Mouse (Mus musculus): Measurements from ENCODE around the gene Cuedc1. TPM values are rescaled to one million over a fixed set of nuclear protein-coding genes. Genes with fewer than 3 reads are reported as not detected.

The Cuedc1 gene
- total and polyA plus RNA-seq, 3 experiments, result 1.0 to 4.8 TPM; not detected in 1

DNA sequence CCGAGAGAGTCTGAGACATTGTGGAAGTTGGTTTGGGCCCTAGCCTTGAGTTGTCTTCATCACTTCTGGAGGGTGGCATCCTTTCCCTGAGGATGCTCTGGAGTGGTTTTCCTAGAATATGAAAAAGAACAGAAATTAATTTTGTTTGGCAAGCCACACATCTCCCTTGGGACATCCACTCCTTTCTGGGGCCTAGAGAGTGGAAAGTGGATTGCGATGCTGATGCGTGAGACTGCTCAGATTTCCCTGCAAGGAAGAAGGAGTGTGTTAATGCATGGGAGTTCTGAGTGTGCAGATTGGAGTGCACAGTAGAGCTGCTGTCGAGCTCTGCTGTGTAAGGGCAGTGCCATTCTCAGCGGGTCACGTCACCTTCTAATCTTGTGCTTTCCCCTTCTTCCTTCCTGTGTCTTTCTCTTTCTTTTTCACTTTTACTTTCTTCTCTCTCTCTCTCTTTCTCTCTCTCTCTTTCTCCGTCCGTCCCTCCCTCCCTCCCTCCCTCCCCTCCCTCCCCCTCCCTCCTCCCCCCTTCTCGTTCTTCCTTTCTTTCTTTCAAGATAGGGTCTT, 12.3 kb downstream of the Cuedc1 start:
- Histone ChIP-seq H3K36me3 (ENCODE audit: control insufficient read depth in 1 of 2, insufficient read depth in 2 of 2, low read length in 2 of 2) (peaks cover 0 to 11% of the 10 kb centered on the region in 2 experiments; a peak in 2 of 4 replicates), H3K4me3 (ENCODE audit: control insufficient read depth in 1 of 2, insufficient read depth in 1 of 2, low read depth in 2 of 2, low read length in 2 of 2) (no peak overlapping the region)
- TF ChIP-seq SMC3 (IDR thresholded peaks at IDR 0.05; ENCODE audit: low read depth, low read length), result no peak
- TF ChIP-seq MAZ (IDR thresholded peaks at IDR 0.05; ENCODE audit: low read depth, low read length), result no peak
- no peak for TF ChIP-seq MAFK (IDR thresholded peaks at IDR 0.05; ENCODE audit: borderline replicate concordance, low read depth, low read length)
- TF ChIP-seq KAT2A (conservative IDR thresholded peaks at IDR 0.05; ENCODE audit: low read depth, low read length), result no peak
- TF ChIP-seq SIN3A (IDR thresholded peaks at IDR 0.05; ENCODE audit: low read length), result no peak
- no peak for TF ChIP-seq RCOR1 (IDR thresholded peaks at IDR 0.05; ENCODE audit: low read depth, low read length)
- TF ChIP-seq GATA1 (IDR thresholded peaks at IDR 0.05; ENCODE audit: low read depth, low read length), result no peak
- TF ChIP-seq ETS1 (IDR thresholded peaks at IDR 0.05; ENCODE audit: low read depth, low read length), result no peak
- no peak for TF ChIP-seq RAD21 (IDR thresholded peaks at IDR 0.05; ENCODE audit: low read depth, low read length)

GRCm38 (mm10) chr11:88112078-88112477, 14.2 kb downstream of the Cuedc1 start:
- no peaks in the 10 kb centered on the region for H3K4me1 ChIP-seq (ENCODE audit: control insufficient read depth in 1 of 2, insufficient read depth in 2 of 2, low read length in 2 of 2)
- no peaks in the 10 kb centered on the region; a peak in 1 of 4 replicates for H3K27me3 ChIP-seq (ENCODE audit: control insufficient read depth in 1 of 2, insufficient read depth in 2 of 2, low read length in 2 of 2)
- H3K4me3 ChIP-seq (ENCODE audit: control insufficient read depth in 1 of 2, insufficient read depth in 1 of 2, low read depth in 2 of 2, low read length in 2 of 2), result no peak overlapping the region
- no peak for DNase-seq (ENCODE audit: low read depth, low spot score)
- no peak overlapping the region for H3K27ac ChIP-seq (ENCODE audit: control insufficient read depth, low read depth, low read length)
- TF ChIP-seq EP300 (IDR thresholded peaks at IDR 0.05; ENCODE audit: low read depth in 1 of 2, low read length in 2 of 2), result no peak
- no peak for TF ChIP-seq JUND (IDR thresholded peaks at IDR 0.05; ENCODE audit: low read depth, low read length)
- no peak for TF ChIP-seq MAZ (IDR thresholded peaks at IDR 0.05; ENCODE audit: low read depth, low read length)
- TF ChIP-seq GABPA (IDR thresholded peaks at IDR 0.05; ENCODE audit: low read depth, low read length), result no peak
- no peak for TF ChIP-seq UBTF (IDR thresholded peaks at IDR 0.05; ENCODE audit: borderline replicate concordance, insufficient read depth, low read depth, low read length)
- no peak for TF ChIP-seq USF2 (IDR thresholded peaks at IDR 0.05; ENCODE audit: borderline replicate concordance in 1 of 2, insufficient read depth in 1 of 2, low read depth in 1 of 2, low read length in 2 of 2)
- no peak for TF ChIP-seq TBP (IDR thresholded peaks at IDR 0.05; ENCODE audit: low read depth, low read length)
- no peak for TF ChIP-seq HCFC1 (IDR thresholded peaks at IDR 0.05; ENCODE audit: low read depth, low read length)
- TF ChIP-seq SMC3 (IDR thresholded peaks at IDR 0.05; ENCODE audit: low read depth, low read length), result no peak
- no peak for TF ChIP-seq NELFE (IDR thresholded peaks at IDR 0.05; ENCODE audit: low read depth, low read length)
- no peak for TF ChIP-seq TCF12 (IDR thresholded peaks at IDR 0.05; ENCODE audit: low read depth, low read length)
- TF ChIP-seq MXI1 (IDR thresholded peaks at IDR 0.05; ENCODE audit: low read depth, low read length), result no peak
- no peak for TF ChIP-seq USF1 (IDR thresholded peaks at IDR 0.05; ENCODE audit: low read depth, low read length)
- no peak for TF ChIP-seq ELF1 (IDR thresholded peaks at IDR 0.05; ENCODE audit: low read depth, low read length)
- TF ChIP-seq MAX (IDR thresholded peaks at IDR 0.05; ENCODE audit: low read length), result no peak
- no peak for TF ChIP-seq TAL1 (IDR thresholded peaks at IDR 0.05; ENCODE audit: low read length)
- TF ChIP-seq SIN3A (IDR thresholded peaks at IDR 0.05; ENCODE audit: low read length), result no peak
- TF ChIP-seq ZC3H11A (IDR thresholded peaks at IDR 0.05; ENCODE audit: low read depth, low read length), result no peak
- TF ChIP-seq POLR2AphosphoS5 (IDR thresholded peaks at IDR 0.05; ENCODE audit: borderline replicate concordance, low read depth, low read length), result no peak
- no peaks in the 10 kb centered on the region for H3K9me3 ChIP-seq (replicated peaks; ENCODE audit: insufficient read depth, low read length)
- no peak overlapping the region for H3K9ac ChIP-seq (ENCODE audit: control insufficient read depth, low read depth, low read length, poor library complexity, severe bottlenecking)
- no peaks in the 10 kb centered on the region for H3K79me2 ChIP-seq (ENCODE audit: control insufficient read depth, insufficient read depth, low read length, poor library complexity)
- no peaks in the 10 kb centered on the region for H3K36me3 ChIP-seq (ENCODE audit: control insufficient read depth in 1 of 2, insufficient read depth in 2 of 2, low read length in 2 of 2)

More for the DNA sequence above, 12.3 kb downstream of the Cuedc1 start:
- no peak for DNase-seq (ENCODE audit: low read depth, low spot score)
- no peaks in the 10 kb centered on the region for H3K9me3 ChIP-seq (replicated peaks; ENCODE audit: insufficient read depth, low read length)
- H3K27me3 ChIP-seq (ENCODE audit: control insufficient read depth in 1 of 2, insufficient read depth in 2 of 2, low read length in 2 of 2), result no peaks in the 10 kb centered on the region; a peak in 1 of 4 replicates
- H3K9ac ChIP-seq (ENCODE audit: control insufficient read depth, low read depth, low read length, poor library complexity, severe bottlenecking), result no peak overlapping the region
- no peak overlapping the region for H3K27ac ChIP-seq (ENCODE audit: control insufficient read depth, low read depth, low read length)
- no peaks in the 10 kb centered on the region for H3K79me2 ChIP-seq (ENCODE audit: control insufficient read depth, insufficient read depth, low read length, poor library complexity)
- H3K4me1 ChIP-seq (ENCODE audit: control insufficient read depth in 1 of 2, insufficient read depth in 2 of 2, low read length in 2 of 2), result peaks cover 0 to 13% of the 10 kb centered on the region in 2 experiments; a peak in 3 of 4 replicates

Data from MEL (cell line).